Mouse (Mus musculus) limb, embryonic 14.5 days (tissue): ENCODE measurements at regions not wholly inside any gene's neighbourhood (a gene's known extent, or its start where the extent isn't known, plus 50 kb on each side); places are given as distances from the start of the nearest gene placed in this dataset.

Experiments
- ATAC-seq: fragments of 200-750 bp; cut with Nextera tagmentation; 2 replicates; pipeline ENCODE4 v1.8.0; 2017; ENCODE audit warnings: low read depth, moderate number of reproducible peaks, moderate TSS enrichment; ENCODE audit not compliant: low FRiP score
- DNase-seq: peaks from one replicate; pipeline ENCODE4 v3.0.0-alpha.2; 2015; ENCODE audit warnings: low spot score
- H3K27ac ChIP-seq: fragments of 300-500 bp; sonication (generic); replicated peaks from 2 replicates; pipeline ENCODE4 v1.5.1; 2014; ENCODE audit warnings: low read depth, mild to moderate bottlenecking, low read length, moderate library complexity, mixed read lengths
- H3K27me3 ChIP-seq: fragments of 300-500 bp; sonication (generic); 2 replicates; pipeline ENCODE4 v1.6.1; 2014; ENCODE audit warnings: low read length, mixed read lengths; ENCODE audit not compliant: control insufficient read depth, insufficient read depth
- H3K36me3 ChIP-seq: fragments of 300-500 bp; sonication (generic); 2 replicates; pipeline ENCODE4 v1.6.1; 2014; ENCODE audit warnings: mild to moderate bottlenecking, low read length, moderate library complexity, mixed read lengths; ENCODE audit not compliant: control insufficient read depth, insufficient read depth
- H3K4me1 ChIP-seq: fragments of 300-500 bp; sonication (generic); 2 replicates; pipeline ENCODE4 v1.6.1; 2014; ENCODE audit warnings: antibody characterized with exemption, low read length, mixed read lengths; ENCODE audit not compliant: control insufficient read depth, insufficient read depth
- H3K4me2 ChIP-seq: fragments of 300-500 bp; sonication (generic); replicated peaks from 2 replicates; pipeline ENCODE4 v1.6.1; 2014; ENCODE audit warnings: low read depth, mild to moderate bottlenecking, low read length, moderate library complexity; ENCODE audit not compliant: severe bottlenecking
- H3K4me3 ChIP-seq: fragments of 300-500 bp; sonication (generic); replicated peaks from 2 replicates; pipeline ENCODE4 v1.5.1; 2014; ENCODE audit warnings: low read length
- H3K9ac ChIP-seq: fragments of 300-500 bp; sonication (generic); 2 replicates; pipeline ENCODE4 v1.6.1; 2014; ENCODE audit warnings: mild to moderate bottlenecking, low read depth, low read length, moderate library complexity; ENCODE audit not compliant: severe bottlenecking
- H3K9me3 ChIP-seq: fragments of 300-500 bp; sonication (generic); 2 replicates; pipeline ENCODE4 v1.6.1; 2016; ENCODE audit warnings: low read length; ENCODE audit not compliant: control insufficient read depth
- POLR2A ChIP-seq: fragments of 200-500 bp; IDR thresholded peaks from 2 replicates; pipeline ENCODE4 v1.8.0; 2012; ENCODE audit warnings: inconsistent platforms, mild to moderate bottlenecking, moderate library complexity, borderline replicate concordance; ENCODE audit not compliant: insufficient read depth, insufficient read length; ENCODE audit errors: extremely low read depth
- WGBS: fragments of 180-500 bp; shearing (Covaris S2); extraction: QIAGEN DNeasy Blood & Tissue Kit; methylation state at CpG from one replicate; pipeline ENCODE4 v1.1.7; 2014; 5-methylcytosine and 5-hydroxymethylcytosine counted together

GRCm38 (mm10) chr4:80691774-80692485 is 142.0 kb upstream of the Tyrp1 start:
- H3K4me2 ChIP-seq, result no peak overlapping the region
- no peaks in the 10 kb centered on the region for H3K4me1 ChIP-seq
- TF ChIP-seq POLR2A, result no peak
- no peaks in the 10 kb centered on the region for H3K27me3 ChIP-seq
- no peak overlapping the region for H3K9ac ChIP-seq
- WGBS, result 67% methylated on average over 3 of the region's 3 CpGs
- H3K27ac ChIP-seq, result no peak overlapping the region
- no peak overlapping the region for H3K4me3 ChIP-seq
- no peaks in the 10 kb centered on the region for H3K9me3 ChIP-seq
- H3K36me3 ChIP-seq, result no peaks in the 10 kb centered on the region
- no peak for DNase-seq
- no peak for ATAC-seq

- 47% methylated on average over 2 of the region's 2 CpGs for WGBS
- TF ChIP-seq POLR2A, result no peak
- ATAC-seq, result no peak
- no peaks in the 10 kb centered on the region for H3K27me3 ChIP-seq
- no peak overlapping the region for H3K27ac ChIP-seq
- no peak overlapping the region for H3K4me2 ChIP-seq
- no peak overlapping the region for H3K4me3 ChIP-seq
- H3K4me1 ChIP-seq, result no peaks in the 10 kb centered on the region
- H3K9ac ChIP-seq, result no peak overlapping the region
- H3K36me3 ChIP-seq, result no peaks in the 10 kb centered on the region
- no peak for DNase-seq
- H3K9me3 ChIP-seq, result no peaks in the 10 kb centered on the region
Measured at GRCm38 (mm10) chr4:80712698-80713097, 121.2 kb upstream of the Tyrp1 start.

- H3K9ac ChIP-seq, result no peak overlapping the region
- no peaks in the 10 kb centered on the region for H3K4me1 ChIP-seq
- no peak overlapping the region for H3K27ac ChIP-seq
- WGBS, result 10% methylated on average over 1 of the region's 1 CpGs
- no peaks in the 10 kb centered on the region for H3K27me3 ChIP-seq
- no peaks in the 10 kb centered on the region for H3K9me3 ChIP-seq
- no peaks in the 10 kb centered on the region for H3K36me3 ChIP-seq
- TF ChIP-seq POLR2A, result no peak
- no peak overlapping the region for H3K4me2 ChIP-seq
- no peak for ATAC-seq
- H3K4me3 ChIP-seq, result no peak overlapping the region
- DNase-seq, result no peak
Measured at GRCm38 (mm10) chr4:80744975-80745734, 88.8 kb upstream of the Tyrp1 start.

- no peaks in the 10 kb centered on the region for H3K4me1 ChIP-seq
- WGBS, result 72% methylated on average over 6 of the region's 6 CpGs
- ATAC-seq (no peak), DNase-seq (no peak)
- H3K27ac ChIP-seq, result no peak overlapping the region
- no peak overlapping the region for H3K4me2 ChIP-seq
- H3K9ac ChIP-seq, result no peak overlapping the region
- no peaks in the 10 kb centered on the region for H3K36me3 ChIP-seq
- H3K9me3 ChIP-seq, result no peaks in the 10 kb centered on the region
- TF ChIP-seq POLR2A, result no peak
- H3K27me3 ChIP-seq, result no peaks in the 10 kb centered on the region
- no peak overlapping the region for H3K4me3 ChIP-seq
Measured at GRCm38 (mm10) chr4:80752259-80752658, 81.7 kb upstream of the Tyrp1 start.

GRCm38 (mm10) chr4:80756114-80756513 is 77.8 kb upstream of the Tyrp1 start:
- 76% methylated on average over 2 of the region's 2 CpGs for WGBS
- H3K27ac ChIP-seq, result no peak overlapping the region
- no peak overlapping the region for H3K4me2 ChIP-seq
- no peaks in the 10 kb centered on the region for H3K27me3 ChIP-seq
- TF ChIP-seq POLR2A, result no peak
- H3K4me1 ChIP-seq, result no peaks in the 10 kb centered on the region
- no peaks in the 10 kb centered on the region for H3K9me3 ChIP-seq
- no peak overlapping the region for H3K9ac ChIP-seq
- ATAC-seq (no peak), DNase-seq (no peak)
- H3K4me3 ChIP-seq, result no peak overlapping the region
- no peaks in the 10 kb centered on the region for H3K36me3 ChIP-seq
